ENCODE assay signal across 10 mouse cellular contexts in genomic region chr4:138547041-138547440, GRCm38 (mm10).
DNase-seq lines count a peak whose midpoint lies in the region; ATAC-seq and TF ChIP-seq lines count a peak whose summit lies in the region.
"Had no signal": no experiment of that assay in that cellular context is flagged by ENCODE, and none has a peak within 500 bp of the region (broad histone marks: within the 10 kb centered on the region; RNA-seq: fewer than 3 reads in every experiment).

No protein-coding gene starts in this region.

- in situ Hi-C loops in CH12.LX (cut with MboI; ENCODE audit: low pct_ligation_motif_present, low pct_unique_long_range_greater_than_20kb, low sequenced_read_pairs), result no loop called here

- no peak overlapping the region for H3K9ac ChIP-seq in forebrain, embryonic 15.5 days (replicated peaks)
- no peak overlapping the region for H3K9ac ChIP-seq in CH12.LX (ENCODE audit: insufficient read depth, low read depth)
- H3K9ac ChIP-seq in lung, postnatal 0 days (replicated peaks; ENCODE audit: low read depth), result no peak overlapping the region
- no peak overlapping the region for H3K9ac ChIP-seq in midbrain, embryonic 13.5 days (replicated peaks)
- H3K9ac ChIP-seq: heart, embryonic 12.5 days; liver, embryonic 13.5 days had no signal

- H3K27ac ChIP-seq in forebrain, embryonic 10.5 days, result no peak overlapping the region
- H3K27ac ChIP-seq in forebrain, embryonic 15.5 days (replicated peaks), result no peak overlapping the region
- peak overlapping the region; percentile 29; the same call in 1 of the 2 replicates for H3K27ac ChIP-seq in left cerebral cortex, adult 2 months
- no peak overlapping the region for H3K27ac ChIP-seq in CH12.LX (ENCODE audit: insufficient read depth, low read depth)
- no peak overlapping the region for H3K27ac ChIP-seq in lung, postnatal 0 days (ENCODE audit: low read length)
- H3K27ac ChIP-seq in midbrain, embryonic 13.5 days, result no peak overlapping the region
- H3K27ac ChIP-seq: liver, embryonic 13.5 days had no signal

- no peaks in the 10 kb centered on the region for H3K79me2 ChIP-seq in CH12.LX (replicated peaks; ENCODE audit: control insufficient read depth, extremely low read depth, insufficient read depth, poor library complexity, severe bottlenecking)

- dilution Hi-C loops in CH12.LX (cut with MboI; ENCODE audit: extremely low pct_ligation_motif_present, extremely low pct_unique_long_range_greater_than_20kb, low sequenced_read_pairs), result no loop called here

- H3K4me1 ChIP-seq in forebrain, embryonic 10.5 days, result peaks cover 20% of the 10 kb centered on the region
- H3K4me1 ChIP-seq in forebrain, embryonic 15.5 days, result peaks cover 28% of the 10 kb centered on the region
- no peaks in the 10 kb centered on the region for H3K4me1 ChIP-seq in CH12.LX (ENCODE audit: control insufficient read depth in 1 of 2, insufficient read depth in 2 of 2)
- no peaks in the 10 kb centered on the region for H3K4me1 ChIP-seq in lung, postnatal 0 days (ENCODE audit: insufficient read depth, low read depth, low read length)
- peaks cover 24% of the 10 kb centered on the region for H3K4me1 ChIP-seq in midbrain, embryonic 13.5 days (replicated peaks)
- H3K4me1 ChIP-seq: heart, embryonic 12.5 days; liver, embryonic 13.5 days had no signal

- no peaks in the 10 kb centered on the region for H3K9me3 ChIP-seq in forebrain, embryonic 10.5 days
- no peaks in the 10 kb centered on the region for H3K9me3 ChIP-seq in forebrain, embryonic 15.5 days
- H3K9me3 ChIP-seq in CH12.LX (replicated peaks; ENCODE audit: low read length), result no peaks in the 10 kb centered on the region
- no peaks in the 10 kb centered on the region for H3K9me3 ChIP-seq in lung, postnatal 0 days (ENCODE audit: low read length)
- no peaks in the 10 kb centered on the region for H3K9me3 ChIP-seq in midbrain, embryonic 13.5 days
- H3K9me3 ChIP-seq: heart, embryonic 12.5 days; liver, embryonic 13.5 days had no signal

- no peak for TF ChIP-seq EP300 in CH12.LX (IDR thresholded peaks at IDR 0.05; ENCODE audit: low read length)
- TF ChIP-seq EP300 in lung, postnatal 0 days (IDR thresholded peaks at IDR 0.05), result no peak

- WGBS in forebrain, embryonic 10.5 days, result 63% methylated on average over 6 of the region's 6 CpGs
- 65% methylated on average over 6 of the region's 6 CpGs for WGBS in forebrain, embryonic 15.5 days
- 47% methylated on average over 6 of the region's 6 CpGs for WGBS in lung, postnatal 0 days
- 64% methylated on average over 6 of the region's 6 CpGs for WGBS in midbrain, embryonic 13.5 days

- intact Hi-C loops in left cerebral cortex, adult 2 months (cut with DNase I), result loop anchor here (5.0 kb wide), 1 partner anchor 305 kb away; no protein-coding TSS in a partner anchor
- intact Hi-C loops in left cerebral cortex, postnatal 25 days (cut with DNase I), result loop anchor here (5.0 kb wide), 1 partner anchor 295 kb away; no protein-coding TSS in a partner anchor

- peak; percentile 2; the same call in 1 of the 2 replicates for TF ChIP-seq RAD21 in CH12.LX (IDR thresholded peaks at IDR 0.05; ENCODE audit: low read depth, low read length)

- no peaks in the 10 kb centered on the region for H3K36me3 ChIP-seq in forebrain, embryonic 10.5 days (replicated peaks)
- no peaks in the 10 kb centered on the region for H3K36me3 ChIP-seq in forebrain, embryonic 15.5 days
- no peaks in the 10 kb centered on the region for H3K36me3 ChIP-seq in CH12.LX (replicated peaks in 1 of 2; ENCODE audit: control insufficient read depth in 1 of 2, insufficient read depth in 1 of 2, low read length in 1 of 2)
- no peaks in the 10 kb centered on the region for H3K36me3 ChIP-seq in lung, postnatal 0 days (ENCODE audit: insufficient read depth, low read length)
- H3K36me3 ChIP-seq in midbrain, embryonic 13.5 days, result no peaks in the 10 kb centered on the region
- H3K36me3 ChIP-seq: heart, embryonic 12.5 days; liver, embryonic 13.5 days had no signal

- H3K4me2 ChIP-seq in forebrain, embryonic 15.5 days (replicated peaks), result no peak overlapping the region
- H3K4me2 ChIP-seq in CH12.LX (ENCODE audit: insufficient read depth, low read depth, poor library complexity, severe bottlenecking), result no peak overlapping the region
- H3K4me2 ChIP-seq in lung, postnatal 0 days (replicated peaks; ENCODE audit: low read depth, low read length), result no peak overlapping the region
- no peak overlapping the region for H3K4me2 ChIP-seq in midbrain, embryonic 13.5 days (replicated peaks)
- H3K4me2 ChIP-seq: heart, embryonic 12.5 days; liver, embryonic 13.5 days had no signal

- no peak overlapping the region for H3K4me3 ChIP-seq in forebrain, embryonic 10.5 days
- H3K4me3 ChIP-seq in forebrain, embryonic 15.5 days, result no peak overlapping the region
- H3K4me3 ChIP-seq in left cerebral cortex, adult 2 months, result no peak overlapping the region
- H3K4me3 ChIP-seq in CH12.LX (replicated peaks in 1 of 3; ENCODE audit: low read depth in 2 of 3, low read length in 2 of 3, poor library complexity in 1 of 3), result no peak overlapping the region
- no peak overlapping the region for H3K4me3 ChIP-seq in lung, postnatal 0 days (ENCODE audit: low read depth, low read length)
- H3K4me3 ChIP-seq in midbrain, embryonic 13.5 days (replicated peaks), result no peak overlapping the region
- H3K4me3 ChIP-seq: heart, embryonic 12.5 days; liver, embryonic 13.5 days had no signal

- peaks cover 12% of the 10 kb centered on the region for H3K27me3 ChIP-seq in forebrain, embryonic 10.5 days (ENCODE audit: poor library complexity, severe bottlenecking)
- H3K27me3 ChIP-seq in forebrain, embryonic 15.5 days, result no peaks in the 10 kb centered on the region
- peaks cover 58% of the 10 kb centered on the region for H3K27me3 ChIP-seq in CH12.LX (replicated peaks)
- H3K27me3 ChIP-seq in lung, postnatal 0 days (replicated peaks; ENCODE audit: insufficient read depth, low read length), result 0 out of 2 replicates have a peak, but pooled peaks cover 3% of the 10 kb centered on the region
- H3K27me3 ChIP-seq in midbrain, embryonic 13.5 days, result peaks cover 9% of the 10 kb centered on the region; the same call in 1 of the 2 replicates
- H3K27me3 ChIP-seq: liver, embryonic 13.5 days had no signal

- peak; percentile 29 for DNase-seq in forebrain, embryonic 10.5 days (ENCODE audit: extremely low spot score, low spot score)
- DNase-seq in left cerebral cortex, adult 2 months (ENCODE audit: extremely low spot score in 1 of 2, low spot score in 2 of 2), result no peak
- DNase-seq in left cerebral cortex, postnatal 25 days (ENCODE audit: low spot score in 2 of 2), result no peak
- DNase-seq in CH12.LX (ENCODE audit: extremely low read depth), result peak; percentile 21
- no peak for DNase-seq in lung, postnatal 0 days (ENCODE audit: low spot score)
- no peak for DNase-seq in spleen, adult 12 weeks (ENCODE audit: low spot score)
- DNase-seq: liver, embryonic 13.5 days had no signal

- no peak for ATAC-seq in forebrain, embryonic 15.5 days (replicated peaks)
- no peak for ATAC-seq in lung, postnatal 0 days
- ATAC-seq in midbrain, embryonic 13.5 days, result no peak

- TF ChIP-seq POLR2A in CH12.LX (IDR thresholded peaks at IDR 0.05; ENCODE audit: low read depth, low read length), result no peak

- peak; percentile 54 for TF ChIP-seq CTCF in left cerebral cortex, adult 2 months (IDR thresholded peaks at IDR 0.05)
- peak in 1 of 2 experiments; percentile 52; a peak in 2 of 4 replicates for TF ChIP-seq CTCF in CH12.LX (conservative IDR thresholded peaks at IDR 0.05 in 1 of 2, IDR thresholded peaks at IDR 0.05 in 1 of 2; ENCODE audit: low read depth in 2 of 2, low read length in 2 of 2)
- TF ChIP-seq CTCF in lung, postnatal 0 days (IDR thresholded peaks at IDR 0.05), result peak; percentile 47

TF ChIP-seq in CH12.LX, 34 proteins besides CTCF, POLR2A, EP300 and RAD21:
- TF ChIP-seq SIN3A (IDR thresholded peaks at IDR 0.05; ENCODE audit: low read length) (no peak), SMC3 (IDR thresholded peaks at IDR 0.05; ENCODE audit: low read depth, low read length) (peak; percentile 47), ZKSCAN1 (IDR thresholded peaks at IDR 0.05; ENCODE audit: borderline replicate concordance, low read depth, low read length) (no peak), MEF2A (IDR thresholded peaks at IDR 0.05; ENCODE audit: borderline replicate concordance, low read depth, low read length) (no peak), RCOR1 (conservative IDR thresholded peaks at IDR 0.05; ENCODE audit: low read depth, low read length) (no peak), MYC (IDR thresholded peaks at IDR 0.05; ENCODE audit: low read depth, low read length) (no peak), CHD1 (IDR thresholded peaks at IDR 0.05; ENCODE audit: low read depth, low read length) (no peak), ZC3H11A (IDR thresholded peaks at IDR 0.05; ENCODE audit: low read depth, low read length) (no peak)

Comparison
In these comparisons a context has a peak if more than half of its experiments do, and no peak if none do; other contexts are left out.
1. DNase-seq: peak in forebrain, embryonic 10.5 days (single experiment) and CH12.LX (single experiment); none in left cerebral cortex, adult 2 months (0 of 2), left cerebral cortex, postnatal 25 days (0 of 2), lung, postnatal 0 days (single experiment) and spleen, adult 12 weeks (single experiment).